Mouse (Mus musculus) stomach, postnatal 0 days (tissue): ENCODE measurements at regions not wholly inside any gene's neighbourhood (a gene's known extent, or its start where the extent isn't known, plus 50 kb on each side); places are given as distances from the start of the nearest gene placed in this dataset.

Source experiments
- ATAC-seq: fragments of 200-750 bp; cut with Nextera tagmentation; 2 replicates; pipeline ENCODE4 v1.8.0; 2017; ENCODE audit not compliant: low FRiP score, low TSS enrichment
- DNase-seq: peaks from one replicate; pipeline ENCODE4 v3.0.0-alpha.2; 2016; ENCODE audit warnings: low spot score
- H3K27ac ChIP-seq: fragments of 300-500 bp; sonication (generic); replicated peaks from 2 replicates; pipeline ENCODE4 v1.5.1; 2014; ENCODE audit warnings: mild to moderate bottlenecking, control low read depth
- H3K27me3 ChIP-seq: fragments of 300-500 bp; sonication (generic); 2 replicates; pipeline ENCODE4 v1.6.1; 2014; ENCODE audit warnings: low read length; ENCODE audit not compliant: control insufficient read depth, insufficient read depth
- H3K36me3 ChIP-seq: fragments of 300-500 bp; sonication (generic); 2 replicates; pipeline ENCODE4 v1.6.1; 2014; ENCODE audit warnings: low read length, mixed read lengths; ENCODE audit not compliant: control insufficient read depth, insufficient read depth
- H3K4me1 ChIP-seq: fragments of 300-500 bp; sonication (generic); replicated peaks from 2 replicates; pipeline ENCODE4 v1.6.1; 2014; ENCODE audit warnings: antibody characterized with exemption; ENCODE audit not compliant: control insufficient read depth, insufficient read depth
- H3K4me2 ChIP-seq: fragments of 300-500 bp; sonication (generic); replicated peaks from 2 replicates; pipeline ENCODE4 v1.6.1; 2014; ENCODE audit warnings: low read depth, mild to moderate bottlenecking, control low read depth, moderate library complexity
- H3K4me3 ChIP-seq: fragments of 300-500 bp; sonication (generic); 2 replicates; pipeline ENCODE4 v1.5.1; 2014; ENCODE audit warnings: low read depth, low read length, control low read depth
- H3K9ac ChIP-seq: fragments of 300-500 bp; sonication (generic); 2 replicates; pipeline ENCODE4 v1.6.1; 2014; ENCODE audit warnings: mild to moderate bottlenecking, low read length, control low read depth, mixed read lengths
- H3K9me3 ChIP-seq: fragments of 300-500 bp; sonication (generic); 2 replicates; pipeline ENCODE4 v1.6.1; 2016; ENCODE audit warnings: low read length; ENCODE audit not compliant: control insufficient read depth
- CTCF ChIP-seq: IDR thresholded peaks from 2 replicates; pipeline ENCODE4 v1.5.1; 2016; ENCODE audit warnings: antibody characterized with exemption, low read depth, mild to moderate bottlenecking, moderate library complexity
- EP300 ChIP-seq: optimal IDR thresholded peaks from 2 replicates; pipeline ENCODE3; 2016; ENCODE audit warnings: antibody characterized with exemption
- WGBS: fragments of 180-500 bp; shearing (Covaris S2); extraction: QIAGEN DNeasy Blood & Tissue Kit; methylation state at CpG from one replicate; pipeline ENCODE4 v1.1.7; 2014; 5-methylcytosine and 5-hydroxymethylcytosine counted together

DNA sequence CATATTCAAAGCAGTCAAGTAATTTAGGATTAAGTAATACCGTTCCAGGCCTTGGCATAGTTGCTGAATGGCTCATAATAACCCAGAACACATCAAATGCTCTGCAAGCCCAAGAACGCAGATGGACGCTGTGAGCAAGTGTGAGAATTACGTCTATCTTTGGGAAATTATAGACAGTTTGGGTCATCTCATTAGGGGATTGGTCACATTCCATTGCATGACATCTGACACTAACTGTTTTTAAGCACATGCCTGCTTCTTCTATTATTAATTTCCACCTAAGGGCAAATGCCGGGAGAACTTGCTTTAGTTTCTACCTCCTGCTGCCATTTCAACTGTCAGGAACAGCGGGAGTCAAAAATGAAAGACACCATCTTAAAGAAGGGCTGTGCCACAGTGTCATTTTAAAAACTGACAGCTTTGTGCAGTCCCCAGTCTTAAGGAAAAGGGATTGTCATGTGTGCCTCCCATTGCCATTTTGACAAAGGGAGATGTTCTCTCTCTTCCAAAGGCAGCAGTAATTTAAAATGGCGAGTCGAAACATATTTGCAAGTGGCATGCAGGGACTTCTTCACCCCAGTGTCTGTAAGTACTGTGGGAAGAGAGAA lies 64.7 kb upstream of the Aga start:
- no peaks in the 10 kb centered on the region for H3K4me1 ChIP-seq
- DNase-seq (no peak), ATAC-seq (no peak)
- H3K4me3 ChIP-seq = no peak overlapping the region
- TF ChIP-seq EP300 (no peak), CTCF (no peak)
- H3K9me3 ChIP-seq = no peaks in the 10 kb centered on the region
- WGBS = 81% methylated on average over 8 of the region's 8 CpGs
- H3K36me3 ChIP-seq = no peaks in the 10 kb centered on the region
- no peaks in the 10 kb centered on the region for H3K27me3 ChIP-seq
- H3K27ac ChIP-seq = no peak overlapping the region
- no peak overlapping the region for H3K9ac ChIP-seq
- no peak overlapping the region for H3K4me2 ChIP-seq
